Mouse (Mus musculus): ENCODE measurements around the gene Glrx5.

GRCm38 (mm10) chr12:105043081-105043480, 10.6 kb downstream of the Glrx5 start:
- no peak for TF ChIP-seq CTCF (IDR thresholded peaks at IDR 0.05; ENCODE audit: low read depth, low read length)
- no peak for TF ChIP-seq TAL1 (conservative IDR thresholded peaks at IDR 0.05; ENCODE audit: low read depth, low read length)
- no peak for TF ChIP-seq POLR2AphosphoS5 (IDR thresholded peaks at IDR 0.05; ENCODE audit: insufficient replicate concordance, low read depth, low read length)
- no peak for TF ChIP-seq GATA1 (IDR thresholded peaks at IDR 0.05; ENCODE audit: borderline replicate concordance, low read length)
- TF ChIP-seq GATA2 (IDR thresholded peaks at IDR 0.05; ENCODE audit: borderline replicate concordance, low read depth, low read length): no peak

All from G1E (cell line).